Mouse (Mus musculus) ES-E14 (cell line): ENCODE measurements around the gene Ptprg. TPM values are rescaled to one million over a fixed set of nuclear protein-coding genes. Genes with fewer than 3 reads are reported as not detected.

Experiments
- DNase-seq: peaks from one replicate; pipeline ENCODE4 v3.0.0-alpha.2; 2013; ENCODE audit warnings: low read depth, low spot score
- H3K27ac ChIP-seq: 2 replicates; pipeline ENCODE4 v1.5.1; 2012; ENCODE audit warnings: low read depth, mild to moderate bottlenecking, low read length, moderate library complexity, mixed read lengths; ENCODE audit not compliant: poor library complexity, insufficient read depth, severe bottlenecking
- H3K36me3 ChIP-seq: 2 replicates; pipeline ENCODE4 v1.6.1; 2012; ENCODE audit warnings: mild to moderate bottlenecking, low read length, moderate library complexity, mixed read lengths; ENCODE audit not compliant: control insufficient read depth, poor library complexity, insufficient read depth, severe bottlenecking
- H3K4me1 ChIP-seq, 2 experiments: fragments of 150-350 bp in 1 of 2; sonication (generic) in 1 of 2; 2 replicates each; pipeline ENCODE4 v1.6.1; 2012; ENCODE audit warnings: low read length in 2 of 2, mild to moderate bottlenecking in 1 of 2, mixed read lengths in 1 of 2; ENCODE audit not compliant: control insufficient read depth in 2 of 2, insufficient read depth in 2 of 2, poor library complexity in 1 of 2
- H3K4me3 ChIP-seq, 2 experiments: fragments of 150-350 bp in 1 of 2; sonication (generic) in 1 of 2; 2 replicates each; pipeline ENCODE4 v1.5.1; 2012; ENCODE audit warnings: low read length in 2 of 2, low read depth in 1 of 2, mild to moderate bottlenecking in 1 of 2, mixed read lengths in 1 of 2; ENCODE audit not compliant: insufficient read depth in 1 of 2, poor library complexity in 1 of 2, severe bottlenecking in 1 of 2
- H3K9ac ChIP-seq: 2 replicates; pipeline ENCODE4 v1.6.1; 2012; ENCODE audit warnings: low read depth, mild to moderate bottlenecking, low read length, mixed read lengths; ENCODE audit not compliant: poor library complexity, insufficient read depth, severe bottlenecking
- H3K9me3 ChIP-seq: fragments of 150-350 bp; sonication (generic); 2 replicates; pipeline ENCODE4 v1.6.1; 2012; ENCODE audit warnings: low read depth, mild to moderate bottlenecking, low read length; ENCODE audit not compliant: control insufficient read depth, insufficient read depth
- CHD2 ChIP-seq: IDR thresholded peaks from 2 replicates; pipeline ENCODE4 v1.6.1; 2014; ENCODE audit warnings: mild to moderate bottlenecking, low read depth, low read length, inconsistent platforms
- HCFC1 ChIP-seq: IDR thresholded peaks from 2 replicates; pipeline ENCODE4 v1.6.1; 2012; ENCODE audit warnings: low read length, inconsistent platforms, borderline replicate concordance; ENCODE audit not compliant: insufficient read depth
- MAFK ChIP-seq: IDR thresholded peaks from 2 replicates; pipeline ENCODE4 v1.6.1; 2014; ENCODE audit warnings: mild to moderate bottlenecking, low read depth, low read length, inconsistent platforms; ENCODE audit not compliant: insufficient read depth
- ZC3H11A ChIP-seq: IDR thresholded peaks from 2 replicates; pipeline ENCODE4 v1.6.1; 2012; ENCODE audit warnings: low read depth, mild to moderate bottlenecking, inconsistent platforms, low read length, borderline replicate concordance
- ZNF384 ChIP-seq: IDR thresholded peaks from 2 replicates; pipeline ENCODE4 v1.6.1; 2012; ENCODE audit warnings: low read depth, low read length, inconsistent platforms
- in situ Hi-C, 2 experiments: fragments of 600-800 bp; cut with MboI; formaldehyde crosslinking; loops; one replicate each; pipeline ENCODE4 v1.15.1; 2025; ENCODE audit warnings: low sequenced_read_pairs in 2 of 2, inconsistent platforms in 1 of 2; ENCODE audit not compliant: unreplicated experiment in 2 of 2
- total RNA-seq: library from RNA; depleted of rRNA; stranded (reverse); fragments of 300-350 nt; gene quantifications from 2 replicates; pipeline ENCODE4 v1.2.3, GENCODE M21; 2012

Gene Ptprg
- total RNA-seq, 1 experiment: 59.8 TPM

DNA sequence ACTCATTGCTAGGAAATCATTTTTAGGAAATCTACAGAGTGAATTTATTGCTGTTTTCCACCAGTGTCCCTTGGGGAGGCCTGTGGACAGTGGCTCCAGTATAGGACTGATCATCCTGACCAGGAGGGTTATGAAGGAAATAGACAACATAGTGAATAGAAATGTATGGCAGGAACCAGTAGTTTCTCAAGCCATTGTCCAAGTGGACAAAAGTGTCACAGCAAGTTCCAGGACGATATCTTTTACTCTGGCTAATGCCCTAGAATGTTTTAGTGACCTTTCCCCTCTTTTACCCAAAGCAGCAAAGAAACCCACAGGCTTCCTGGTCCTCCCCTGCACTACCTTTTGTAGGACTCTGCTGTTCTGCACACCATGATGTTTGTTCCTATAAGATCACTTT, 511.7 kb downstream of the Ptprg start:
- TF ChIP-seq ZNF384: no peak
- Histone ChIP-seq H3K9ac (no peak overlapping the region), H3K4me3 (no peak overlapping the region), H3K36me3 (no peaks in the 10 kb centered on the region), H3K27ac (no peak overlapping the region), H3K4me1 (no peaks in the 10 kb centered on the region), H3K9me3 (peaks cover 4% of the 10 kb centered on the region; the same call in 1 of the 2 replicates)
- DNase-seq: no peak
- in situ Hi-C loops: no loop called here

DNA sequence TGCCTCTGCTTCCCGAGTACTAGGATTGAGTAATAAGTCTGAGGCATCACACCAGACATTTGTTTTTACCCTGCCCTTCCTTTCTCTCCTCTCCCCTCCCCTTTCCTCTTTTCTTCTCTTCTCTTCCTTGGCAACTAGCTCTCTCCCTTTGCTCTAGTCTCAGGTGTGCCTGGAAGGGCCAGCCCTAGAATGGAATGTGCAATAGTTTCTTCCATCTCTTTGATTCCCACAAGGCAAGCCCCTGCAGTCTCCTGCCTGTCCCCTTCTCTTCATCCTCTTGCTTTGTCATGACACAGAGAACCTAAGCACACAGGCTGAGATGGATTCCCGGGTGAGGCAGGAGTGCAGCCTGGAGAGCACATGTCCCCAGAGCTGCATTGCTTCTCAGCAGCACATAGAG, 512.4 kb downstream of the Ptprg start:
- in situ Hi-C loops: no loop called here
- Histone ChIP-seq H3K27ac (no peak overlapping the region), H3K4me1 (no peaks in the 10 kb centered on the region), H3K9ac (no peak overlapping the region), H3K9me3 (peaks cover 7% of the 10 kb centered on the region), H3K36me3 (no peaks in the 10 kb centered on the region), H3K4me3 (no peak overlapping the region)
- DNase-seq: no peak
- TF ChIP-seq HCFC1 (no peak), ZNF384 (no peak), MAFK (no peak)

DNA sequence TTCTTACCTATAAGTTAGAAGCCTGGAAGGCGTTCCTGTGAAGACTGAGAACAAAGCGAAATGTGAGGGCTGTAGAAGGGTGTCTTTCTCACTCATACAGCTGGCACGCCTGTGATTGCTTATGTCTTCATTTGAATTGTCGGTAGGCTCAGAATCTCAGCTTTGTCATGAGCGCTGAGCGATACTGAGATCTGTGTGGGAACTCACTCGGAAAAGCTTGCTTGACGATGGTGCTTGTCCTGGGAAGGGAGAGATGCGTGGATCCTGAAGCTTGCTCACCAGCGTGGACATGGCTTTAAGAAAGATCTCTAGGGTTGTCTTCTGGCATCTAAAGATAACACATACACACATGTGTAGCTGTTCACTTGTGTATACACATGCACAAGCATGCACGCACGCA, 516.4 kb downstream of the Ptprg start:
- Histone ChIP-seq H3K36me3 (no peaks in the 10 kb centered on the region), H3K4me3 (no peak overlapping the region), H3K9me3 (peaks cover 19% of the 10 kb centered on the region), H3K9ac (no peak overlapping the region), H3K27ac (no peak overlapping the region), H3K4me1 (no peaks in the 10 kb centered on the region)
- in situ Hi-C loops: no loop called here
- DNase-seq: no peak
- TF ChIP-seq ZC3H11A (no peak), HCFC1 (no peak), ZNF384 (no peak), CHD2 (no peak), MAFK (no peak)

DNA sequence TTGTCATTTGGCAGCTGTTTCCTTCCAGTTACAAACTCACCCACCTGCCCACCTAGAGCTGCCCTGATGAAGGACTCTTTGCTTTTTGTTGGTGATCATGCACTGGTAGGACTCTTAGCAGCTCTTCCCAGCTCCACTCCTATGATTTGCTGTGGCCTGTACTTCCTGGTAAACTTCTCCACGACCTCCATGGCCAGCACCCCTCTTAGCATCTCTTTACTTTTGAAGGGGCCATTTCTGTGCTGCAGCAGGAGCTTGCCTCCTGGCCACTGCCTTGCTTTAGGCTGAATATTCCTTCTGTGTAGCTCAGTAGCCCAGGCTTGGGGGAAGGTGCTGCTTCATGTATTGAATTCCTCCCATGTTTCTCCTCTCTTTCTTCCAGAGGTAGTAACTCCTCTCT, 517.0 kb downstream of the Ptprg start:
- H3K27ac ChIP-seq: no peak overlapping the region
- no peak for TF ChIP-seq ZNF384
- TF ChIP-seq MAFK: no peak
- no peak for TF ChIP-seq ZC3H11A
- no peak for TF ChIP-seq HCFC1
- TF ChIP-seq CHD2: no peak
- no peak overlapping the region for H3K9ac ChIP-seq

DNA sequence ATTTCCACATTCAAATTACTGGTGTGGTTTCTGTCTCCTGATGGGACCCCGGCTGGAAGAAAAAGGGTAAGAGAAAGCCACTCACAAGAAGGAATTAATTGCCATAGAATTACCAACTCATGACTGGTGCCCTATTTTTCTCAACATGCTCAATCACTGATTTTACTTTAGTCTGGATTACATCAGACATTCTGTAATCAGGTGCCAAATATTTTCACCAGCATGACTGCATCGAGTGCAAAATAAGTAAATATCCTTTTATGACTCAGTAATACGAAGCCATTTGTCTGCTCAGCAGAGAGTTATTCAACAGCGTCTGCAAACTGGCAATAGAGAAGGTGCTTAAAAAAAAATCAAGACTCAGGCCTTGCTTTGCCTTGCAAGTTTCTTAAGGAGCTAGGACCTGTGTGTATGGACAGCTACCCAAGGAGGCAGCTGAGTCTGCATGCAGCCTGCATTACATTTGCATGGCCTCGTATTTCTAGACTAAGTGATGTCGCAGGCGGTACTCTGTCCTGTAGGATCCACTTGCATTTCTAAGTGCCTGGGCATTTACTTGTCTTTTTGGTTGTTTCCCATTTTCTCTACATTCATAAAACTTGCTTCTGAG, 517.6 kb downstream of the Ptprg start:
- Histone ChIP-seq H3K4me1 (no peaks in the 10 kb centered on the region), H3K9me3 (peaks cover 22% of the 10 kb centered on the region), H3K4me3 (no peak overlapping the region), H3K9ac (no peak overlapping the region), H3K27ac (no peak overlapping the region), H3K36me3 (no peaks in the 10 kb centered on the region)
- no peak for DNase-seq
- in situ Hi-C loops: no loop called here
- TF ChIP-seq ZC3H11A (no peak), MAFK (no peak), ZNF384 (no peak), HCFC1 (no peak), CHD2 (no peak)

More for the DNA sequence above, 517.0 kb downstream of the Ptprg start:
- peaks cover 22% of the 10 kb centered on the region for H3K9me3 ChIP-seq
- H3K4me3 ChIP-seq: no peak overlapping the region
- no peaks in the 10 kb centered on the region for H3K4me1 ChIP-seq
- in situ Hi-C loops: no loop called here
- no peak for DNase-seq
- H3K36me3 ChIP-seq: no peaks in the 10 kb centered on the region
